Mouse (Mus musculus): ENCODE results near the gene Tnrc6c. TPM values are rescaled to one million over a fixed set of nuclear protein-coding genes. Genes with fewer than 3 reads are reported as not detected.
A peak's percentile ranks its signal among the peaks of the same experiment; 100 is the strongest.

The Tnrc6c gene
- polyA plus RNA-seq, 1 experiment from 2014 or later, result 8.9 TPM

DNA sequence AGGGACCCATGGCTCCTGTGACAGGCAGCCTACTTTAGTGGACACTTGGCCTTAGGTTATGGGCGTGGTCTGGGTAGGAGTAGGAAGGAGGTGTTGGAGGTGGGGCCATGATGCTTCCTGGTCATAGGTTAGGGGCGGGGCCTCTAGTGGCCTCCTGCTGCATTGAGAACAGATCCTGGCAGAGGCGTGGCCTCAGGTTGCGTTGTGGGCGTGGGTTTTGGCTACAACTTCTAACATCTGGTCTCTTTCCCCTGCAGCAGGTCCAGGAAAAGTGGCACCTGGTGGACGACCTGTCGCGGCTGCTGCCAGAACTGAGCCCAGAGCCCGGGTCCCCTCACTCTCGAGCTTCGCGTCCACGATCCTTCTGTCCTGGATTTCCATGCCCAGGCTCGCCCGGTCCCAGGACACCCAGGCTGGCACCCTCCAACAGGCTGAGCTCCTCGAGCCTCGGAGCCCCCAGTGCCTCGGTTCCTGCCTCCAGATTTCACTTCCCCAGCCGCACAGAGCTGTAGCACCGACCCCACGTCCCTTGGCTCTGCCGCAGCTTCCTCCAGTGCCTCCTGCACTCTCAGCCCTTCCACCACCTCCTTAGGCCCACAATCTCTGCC is 138.3 kb downstream of the Tnrc6c start:
- ATAC-seq (peak; percentile 89), DNase-seq (ENCODE audit: low spot score) (peak; percentile 96)
- Histone ChIP-seq H3K9ac (replicated peaks; ENCODE audit: low read depth) (no peak overlapping the region), H3K4me2 (replicated peaks; ENCODE audit: low read depth, low read length) (peak overlapping the region; percentile 49), H3K36me3 (ENCODE audit: insufficient read depth, low read length) (no peaks in the 10 kb centered on the region), H3K27me3 (replicated peaks; ENCODE audit: insufficient read depth, low read length) (no peaks in the 10 kb centered on the region), H3K27ac (ENCODE audit: low read length) (peak overlapping the region; percentile 20; the same call in 1 of the 2 replicates), H3K4me3 (ENCODE audit: low read depth, low read length) (peak overlapping the region; percentile 12; the same call in 1 of the 2 replicates), H3K9me3 (ENCODE audit: low read length) (no peaks in the 10 kb centered on the region), H3K4me1 (ENCODE audit: insufficient read depth, low read depth, low read length) (0 out of 2 replicates have a peak, but pooled peaks cover 2% of the 10 kb centered on the region)
- WGBS, result 12% methylated on average over 22 of the region's 22 CpGs
- peak; percentile 32; the same call in 1 of the 2 replicates for TF ChIP-seq CTCF (IDR thresholded peaks at IDR 0.05)
- no peak for TF ChIP-seq EP300 (IDR thresholded peaks at IDR 0.05)

DNA sequence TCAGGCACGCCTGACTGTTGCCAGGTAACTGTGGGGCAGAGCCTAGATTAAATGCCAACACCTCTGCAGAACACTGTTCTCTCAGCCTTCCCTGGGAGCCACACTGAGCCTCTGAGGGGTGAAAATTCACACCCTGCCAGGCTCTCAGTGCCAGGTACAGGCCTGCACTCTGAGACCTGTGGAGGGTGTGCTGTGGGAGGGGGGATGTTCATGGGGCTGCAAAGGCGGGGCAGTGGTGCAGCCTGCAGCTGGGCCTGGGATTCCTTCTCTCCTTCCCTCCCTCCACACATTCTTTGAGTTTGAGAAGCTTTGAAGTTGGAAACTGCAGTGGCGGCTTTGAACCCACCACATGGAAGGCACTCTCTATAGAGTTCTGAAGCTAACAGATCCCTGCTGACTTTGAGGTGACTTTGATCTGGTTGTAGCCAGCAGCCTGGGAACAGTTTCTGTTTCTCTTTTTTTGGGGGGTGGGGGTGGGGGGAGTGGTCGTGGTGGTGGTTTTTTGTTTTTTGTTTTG is 140.0 kb downstream of the Tnrc6c start:
- H3K4me3 ChIP-seq (ENCODE audit: low read depth, low read length), result no peak overlapping the region
- H3K9me3 ChIP-seq (ENCODE audit: low read length), result no peaks in the 10 kb centered on the region
- no peak overlapping the region for H3K9ac ChIP-seq (replicated peaks; ENCODE audit: low read depth)
- H3K36me3 ChIP-seq (ENCODE audit: insufficient read depth, low read length), result no peaks in the 10 kb centered on the region
- TF ChIP-seq EP300 (IDR thresholded peaks at IDR 0.05) (no peak), CTCF (IDR thresholded peaks at IDR 0.05) (no peak)
- H3K27ac ChIP-seq (ENCODE audit: low read length), result no peak overlapping the region
- DNase-seq (ENCODE audit: low spot score) (no peak), ATAC-seq (no peak)
- 0 out of 2 replicates have a peak, but pooled peaks cover 2% of the 10 kb centered on the region for H3K4me1 ChIP-seq (ENCODE audit: insufficient read depth, low read depth, low read length)
- WGBS, result 61% methylated on average over 4 of the region's 4 CpGs
- H3K4me2 ChIP-seq (replicated peaks; ENCODE audit: low read depth, low read length), result no peak overlapping the region
- no peaks in the 10 kb centered on the region for H3K27me3 ChIP-seq (replicated peaks; ENCODE audit: insufficient read depth, low read length)

DNA sequence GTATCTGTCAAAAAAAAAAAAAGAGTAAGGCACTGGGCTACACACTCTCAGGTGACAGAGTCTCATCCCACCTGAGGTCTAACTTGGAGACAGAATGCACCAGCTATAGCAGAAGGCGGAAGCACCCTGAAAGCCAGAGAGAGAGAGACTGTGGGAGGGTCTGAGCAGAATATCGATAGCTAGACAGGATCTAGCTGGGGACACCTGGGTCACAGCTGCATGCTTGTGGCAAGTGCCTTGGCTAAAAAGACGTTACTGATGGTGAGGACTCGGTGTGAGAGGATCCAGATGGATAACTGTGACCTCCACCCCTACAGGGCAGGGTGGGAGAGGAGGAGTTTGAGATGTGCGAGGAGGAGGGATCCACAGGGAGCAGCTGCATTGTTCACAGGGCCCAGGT is 142.9 kb downstream of the Tnrc6c start:
- Histone ChIP-seq H3K4me1 (ENCODE audit: insufficient read depth, low read depth, low read length) (no peaks in the 10 kb centered on the region), H3K27me3 (replicated peaks; ENCODE audit: insufficient read depth, low read length) (no peaks in the 10 kb centered on the region), H3K4me3 (ENCODE audit: low read depth, low read length) (no peak overlapping the region), H3K36me3 (ENCODE audit: insufficient read depth, low read length) (no peaks in the 10 kb centered on the region), H3K9me3 (ENCODE audit: low read length) (no peaks in the 10 kb centered on the region), H3K4me2 (replicated peaks; ENCODE audit: low read depth, low read length) (no peak overlapping the region), H3K27ac (ENCODE audit: low read length) (no peak overlapping the region), H3K9ac (replicated peaks; ENCODE audit: low read depth) (no peak overlapping the region)
- ATAC-seq (no peak), DNase-seq (ENCODE audit: low spot score) (no peak)
- TF ChIP-seq EP300 (IDR thresholded peaks at IDR 0.05) (no peak), CTCF (IDR thresholded peaks at IDR 0.05) (no peak)
- WGBS, result 45% methylated on average over 5 of the region's 5 CpGs

- TF ChIP-seq EP300 (IDR thresholded peaks at IDR 0.05) (no peak), CTCF (IDR thresholded peaks at IDR 0.05) (no peak)
- Histone ChIP-seq H3K4me2 (replicated peaks; ENCODE audit: low read depth, low read length) (no peak within 1 kb of the TSS), H3K9ac (replicated peaks; ENCODE audit: low read depth) (no peak within 1 kb of the TSS), H3K4me3 (ENCODE audit: low read depth, low read length) (no peak within 1 kb of the TSS), H3K27ac (ENCODE audit: low read length) (no peak within 1 kb of the TSS), H3K4me1 (ENCODE audit: insufficient read depth, low read depth, low read length) (no peaks in the 10 kb centered on the region), H3K27me3 (replicated peaks; ENCODE audit: insufficient read depth, low read length) (no peaks in the 10 kb centered on the region), H3K9me3 (ENCODE audit: low read length) (no peaks in the 10 kb centered on the region), H3K36me3 (ENCODE audit: insufficient read depth, low read length) (no peaks in the 10 kb centered on the region)
- DNase-seq (ENCODE audit: low spot score), result no peak
- ATAC-seq, result peak; percentile 25; the same call in 1 of the 2 replicates
- WGBS, result 48% methylated on average over 9 of the region's 9 CpGs
Observed at GRCm38 (mm10) chr11:117797511-117798159, 143.5 kb downstream of the Tnrc6c start, which contains the start of gene 6030468B19Rik. TSS of gene 6030468B19Rik (plus strand) at chr11:117797660.

GRCm38 (mm10) chr11:117798160-117798541 is 144.1 kb downstream of the Tnrc6c start:
- Histone ChIP-seq H3K27ac (ENCODE audit: low read length) (no peak overlapping the region), H3K9me3 (ENCODE audit: low read length) (no peaks in the 10 kb centered on the region), H3K9ac (replicated peaks; ENCODE audit: low read depth) (no peak overlapping the region), H3K27me3 (replicated peaks; ENCODE audit: insufficient read depth, low read length) (no peaks in the 10 kb centered on the region), H3K4me3 (ENCODE audit: low read depth, low read length) (no peak overlapping the region), H3K4me1 (ENCODE audit: insufficient read depth, low read depth, low read length) (no peaks in the 10 kb centered on the region), H3K4me2 (replicated peaks; ENCODE audit: low read depth, low read length) (no peak overlapping the region), H3K36me3 (ENCODE audit: insufficient read depth, low read length) (no peaks in the 10 kb centered on the region)
- no peak for ATAC-seq
- no peak for DNase-seq (ENCODE audit: low spot score)
- 14% methylated on average over 2 of the region's 2 CpGs for WGBS
- no peak for TF ChIP-seq CTCF (IDR thresholded peaks at IDR 0.05)
- no peak for TF ChIP-seq EP300 (IDR thresholded peaks at IDR 0.05)

GRCm38 (mm10) chr11:117799174-117799573 is 145.1 kb downstream of the Tnrc6c start:
- no peak overlapping the region for H3K27ac ChIP-seq (ENCODE audit: low read length)
- DNase-seq (ENCODE audit: low spot score) (no peak), ATAC-seq (no peak)
- 59% methylated on average over 5 of the region's 5 CpGs for WGBS
- no peaks in the 10 kb centered on the region for H3K9me3 ChIP-seq (ENCODE audit: low read length)
- no peaks in the 10 kb centered on the region for H3K4me1 ChIP-seq (ENCODE audit: insufficient read depth, low read depth, low read length)
- H3K27me3 ChIP-seq (replicated peaks; ENCODE audit: insufficient read depth, low read length), result no peaks in the 10 kb centered on the region
- H3K36me3 ChIP-seq (ENCODE audit: insufficient read depth, low read length), result no peaks in the 10 kb centered on the region
- no peak overlapping the region for H3K9ac ChIP-seq (replicated peaks; ENCODE audit: low read depth)
- H3K4me3 ChIP-seq (ENCODE audit: low read depth, low read length), result no peak overlapping the region
- no peak overlapping the region for H3K4me2 ChIP-seq (replicated peaks; ENCODE audit: low read depth, low read length)
- TF ChIP-seq CTCF (IDR thresholded peaks at IDR 0.05) (no peak), EP300 (IDR thresholded peaks at IDR 0.05) (no peak)

All from lung, postnatal 0 days (tissue).